Mouse (Mus musculus) cerebral cortex, adult 2 months (tissue): ENCODE results near the gene Mtmr4.

ENCODE experiments used
- WGBS: fragments of 180-500 bp; shearing (Covaris S2); methylation state at CpG from one replicate; pipeline ENCODE4 v1.1.7; 2018; 5-methylcytosine and 5-hydroxymethylcytosine counted together

Mtmr4 gene

GRCm38 (mm10) chr11:87581933-87582710 is 9.8 kb upstream of the Mtmr4 start:
- 56% methylated on average over 8 of the region's 8 CpGs for WGBS

GRCm38 (mm10) chr11:87583291-87584034 is 8.5 kb upstream of the Mtmr4 start:
- 81% methylated on average over 6 of the region's 6 CpGs for WGBS

GRCm38 (mm10) chr11:87584711-87585505 is 7.1 kb upstream of the Mtmr4 start:
- WGBS: 74% methylated on average over 10 of the region's 10 CpGs

GRCm38 (mm10) chr11:87587211-87587874 is 4.6 kb upstream of the Mtmr4 start:
- 72% methylated on average over 5 of the region's 5 CpGs for WGBS

GRCm38 (mm10) chr11:87589605-87590004 is 2.4 kb upstream of the Mtmr4 start:
- 88% methylated on average over 8 of the region's 8 CpGs for WGBS

- 2% methylated on average over 25 of the region's 25 CpGs for WGBS
These were observed 979 bp upstream of the Mtmr4 start for GRCm38 (mm10) chr11:87590841-87591525.

GRCm38 (mm10) chr11:87592354-87592695 is 363 bp downstream of the Mtmr4 start:
- 0% methylated on average over 15 of the region's 15 CpGs for WGBS

- WGBS: 31% methylated on average over 13 of the region's 13 CpGs
These were observed 994 bp downstream of the Mtmr4 start for GRCm38 (mm10) chr11:87592713-87593598.

- WGBS: 2% methylated on average over 36 of the region's 37 CpGs
These were observed 3.4 kb downstream of the Mtmr4 start for GRCm38 (mm10) chr11:87595327-87595841.

- WGBS: 10% methylated on average over 7 of the region's 7 CpGs
These were observed 4.0 kb downstream of the Mtmr4 start for GRCm38 (mm10) chr11:87595976-87596375.

GRCm38 (mm10) chr11:87596492-87596891 is 4.5 kb downstream of the Mtmr4 start:
- 13% methylated on average over 2 of the region's 2 CpGs for WGBS

GRCm38 (mm10) chr11:87599395-87600089 is 7.6 kb downstream of the Mtmr4 start:
- 81% methylated on average over 13 of the region's 13 CpGs for WGBS

GRCm38 (mm10) chr11:87600322-87600853 is 8.4 kb downstream of the Mtmr4 start:
- 90% methylated on average over 10 of the region's 10 CpGs for WGBS

GRCm38 (mm10) chr11:87602234-87602633 is 10.3 kb downstream of the Mtmr4 start:
- 88% methylated on average over 9 of the region's 9 CpGs for WGBS

GRCm38 (mm10) chr11:87603571-87603970 is 11.6 kb downstream of the Mtmr4 start:
- WGBS: 87% methylated on average over 2 of the region's 2 CpGs

GRCm38 (mm10) chr11:87609264-87609663 is 17.3 kb downstream of the Mtmr4 start:
- whole genome bisulfite sequencing: 64% methylated on average over 7 of the region's 7 CpGs

GRCm38 (mm10) chr11:87611547-87611946 is 19.6 kb downstream of the Mtmr4 start:
- 49% methylated on average over 9 of the region's 9 CpGs for WGBS

GRCm38 (mm10) chr11:87613972-87614371 is 22.0 kb downstream of the Mtmr4 start:
- 64% methylated on average over 7 of the region's 7 CpGs for WGBS

- WGBS: 51% methylated on average over 5 of the region's 5 CpGs
These were observed 23.6 kb downstream of the Mtmr4 start for GRCm38 (mm10) chr11:87615551-87615950.
